Mouse (Mus musculus) cortical plate, adult 2 months (tissue): ENCODE data around the gene Hspa12b.

Source experiments
- CTCF ChIP-seq: fragments of 200-500 bp; IDR thresholded peaks from 2 replicates; pipeline ENCODE4 v1.5.1; 2011; ENCODE audit warnings: mild to moderate bottlenecking, control low read depth, low read length; ENCODE audit not compliant: insufficient read depth; ENCODE audit errors: extremely low read depth
- POLR2A ChIP-seq: fragments of 200-500 bp; IDR thresholded peaks from 2 replicates; pipeline ENCODE4 v1.6.1; 2011; ENCODE audit warnings: mild to moderate bottlenecking, low read length, control low read depth; ENCODE audit not compliant: insufficient read depth; ENCODE audit errors: extremely low read depth

GRCm38 (mm10) chr2:131149254-131149578 is 22.1 kb downstream of the Hspa12b start:
- TF ChIP-seq POLR2A (no peak), CTCF (no peak)
